Mouse (Mus musculus): ENCODE measurements at regions not wholly inside any gene's neighbourhood (a gene's known extent, or its start where the extent isn't known, plus 50 kb on each side); places are given as distances from the start of the nearest gene placed in this dataset.

DNA sequence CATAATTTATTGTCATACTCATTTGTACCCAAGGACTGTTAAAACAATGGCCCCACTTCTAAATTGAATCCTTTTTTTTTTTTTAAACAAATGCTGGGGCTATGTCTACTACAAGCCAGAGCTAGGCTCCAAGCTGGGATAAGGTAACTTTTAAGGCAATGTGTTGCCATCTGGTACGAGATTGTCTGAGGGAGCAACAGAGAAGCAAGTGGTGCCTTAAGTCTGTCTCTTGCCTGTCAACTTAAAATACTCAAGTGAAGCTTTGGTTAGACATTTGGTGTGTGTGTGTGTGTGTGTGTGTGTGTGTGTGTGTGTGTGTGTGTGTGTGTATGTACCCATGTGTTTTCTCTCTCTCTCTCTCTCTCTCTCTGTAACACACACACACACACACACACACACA lies 397.5 kb upstream of the Igfbp7 start:
- 97% methylated on average over 1 of the region's 1 CpGs for WGBS
- no peak for ATAC-seq (ENCODE audit: low FRiP score, low TSS enrichment)
- no peaks in the 10 kb centered on the region for H3K9me3 ChIP-seq (ENCODE audit: control insufficient read depth, low read length)
- no peak for DNase-seq
- H3K27ac ChIP-seq (replicated peaks; ENCODE audit: low read depth, low read length) = no peak overlapping the region
- H3K27me3 ChIP-seq (ENCODE audit: control insufficient read depth, insufficient read depth, low read length) = no peaks in the 10 kb centered on the region
- H3K4me1 ChIP-seq (ENCODE audit: control insufficient read depth, insufficient read depth, low read length) = peaks cover 13% of the 10 kb centered on the region; the same call in 1 of the 2 replicates
- no peak overlapping the region for H3K4me2 ChIP-seq (ENCODE audit: low read length)
- no peak overlapping the region for H3K4me3 ChIP-seq (replicated peaks; ENCODE audit: low read depth, low read length)
- no peaks in the 10 kb centered on the region for H3K36me3 ChIP-seq (ENCODE audit: control insufficient read depth, insufficient read depth, low read length)
- H3K9ac ChIP-seq (replicated peaks; ENCODE audit: low read length) = no peak overlapping the region

DNA sequence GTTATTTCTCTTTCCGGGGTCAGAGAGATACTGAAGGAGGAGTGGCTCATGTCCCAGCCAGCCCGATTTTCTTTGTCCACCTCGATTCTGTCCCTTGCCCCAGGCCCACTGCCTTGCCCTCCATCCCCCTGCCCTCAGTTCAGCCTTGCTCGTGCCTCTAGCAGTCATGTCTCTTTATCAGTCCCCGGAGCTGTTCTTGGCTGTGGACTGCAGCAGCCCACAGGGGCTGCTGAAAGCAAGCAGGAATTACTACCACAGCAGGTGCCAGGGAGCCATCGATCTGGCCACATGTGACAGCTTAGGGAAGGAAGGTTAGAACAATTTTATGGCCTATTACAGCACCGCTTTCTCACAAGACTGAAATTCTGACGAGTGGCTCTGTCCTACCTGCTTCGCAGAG lies 396.3 kb upstream of the Igfbp7 start:
- no peak for ATAC-seq (ENCODE audit: low FRiP score, low TSS enrichment)
- no peak overlapping the region for H3K4me2 ChIP-seq (ENCODE audit: low read length)
- H3K36me3 ChIP-seq (ENCODE audit: control insufficient read depth, insufficient read depth, low read length) = no peaks in the 10 kb centered on the region
- H3K4me1 ChIP-seq (ENCODE audit: control insufficient read depth, insufficient read depth, low read length) = peaks cover 15% of the 10 kb centered on the region; the same call in 1 of the 2 replicates
- WGBS = 53% methylated on average over 9 of the region's 9 CpGs
- H3K4me3 ChIP-seq (replicated peaks; ENCODE audit: low read depth, low read length) = no peak overlapping the region
- H3K27ac ChIP-seq (replicated peaks; ENCODE audit: low read depth, low read length) = peak overlapping the region; percentile 45
- DNase-seq = no peak
- H3K9ac ChIP-seq (replicated peaks; ENCODE audit: low read length) = no peak overlapping the region
- no peaks in the 10 kb centered on the region for H3K27me3 ChIP-seq (ENCODE audit: control insufficient read depth, insufficient read depth, low read length)
- H3K9me3 ChIP-seq (ENCODE audit: control insufficient read depth, low read length) = no peaks in the 10 kb centered on the region

DNA sequence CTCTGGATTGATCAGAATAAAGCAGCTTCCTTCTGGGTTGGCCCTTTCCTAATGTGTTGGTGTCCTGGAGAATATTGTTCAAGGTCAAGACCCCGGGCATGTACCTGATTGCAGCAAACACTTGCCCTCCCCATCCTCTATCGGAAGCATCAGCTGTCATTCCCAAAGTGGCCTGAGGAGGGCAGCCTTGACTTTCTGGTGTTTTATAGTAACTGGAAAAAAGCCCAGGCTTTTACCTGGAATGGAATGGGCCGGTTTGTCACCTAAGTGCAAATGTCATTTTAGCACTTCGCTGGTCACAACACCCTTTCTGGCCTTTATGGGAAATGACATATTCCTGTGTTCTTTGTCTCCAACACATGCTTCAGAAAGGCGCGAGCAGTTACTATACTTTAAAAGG lies 395.7 kb upstream of the Igfbp7 start:
- H3K4me3 ChIP-seq (replicated peaks; ENCODE audit: low read depth, low read length) = no peak overlapping the region
- no peaks in the 10 kb centered on the region for H3K27me3 ChIP-seq (ENCODE audit: control insufficient read depth, insufficient read depth, low read length)
- ATAC-seq (ENCODE audit: low FRiP score, low TSS enrichment) = no peak
- H3K4me2 ChIP-seq (ENCODE audit: low read length) = no peak overlapping the region
- no peak overlapping the region for H3K9ac ChIP-seq (replicated peaks; ENCODE audit: low read length)
- H3K36me3 ChIP-seq (ENCODE audit: control insufficient read depth, insufficient read depth, low read length) = no peaks in the 10 kb centered on the region
- peak; percentile 87 for DNase-seq
- WGBS = 57% methylated on average over 6 of the region's 6 CpGs
- H3K4me1 ChIP-seq (ENCODE audit: control insufficient read depth, insufficient read depth, low read length) = peaks cover 16% of the 10 kb centered on the region; the same call in 1 of the 2 replicates
- H3K27ac ChIP-seq (replicated peaks; ENCODE audit: low read depth, low read length) = 0 out of 2 replicates have a peak overlapping the region, but pooled peaks have one; percentile 45
- H3K9me3 ChIP-seq (ENCODE audit: control insufficient read depth, low read length) = no peaks in the 10 kb centered on the region

DNA sequence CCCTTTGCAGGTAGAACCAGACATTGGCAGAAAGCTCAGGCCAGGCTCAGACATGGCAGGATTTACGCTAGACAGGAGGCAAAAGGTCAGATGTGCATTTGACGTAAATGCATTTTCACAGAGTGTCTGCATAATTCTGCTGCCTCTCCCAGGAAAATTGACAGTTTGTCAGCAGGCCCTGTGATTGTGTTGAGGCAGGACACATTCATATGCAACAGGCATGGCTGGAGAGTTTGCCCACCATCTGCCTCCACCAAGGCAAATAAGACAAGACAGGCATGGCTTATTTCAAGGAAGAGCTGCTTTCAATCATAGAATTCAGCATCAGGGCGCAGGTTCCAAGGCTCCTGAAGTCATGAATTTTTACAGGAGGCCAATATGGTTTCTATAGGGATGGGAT lies 389.1 kb upstream of the Igfbp7 start:
- Histone ChIP-seq H3K9ac (replicated peaks; ENCODE audit: low read length) (no peak overlapping the region), H3K4me3 (replicated peaks; ENCODE audit: low read depth, low read length) (no peak overlapping the region), H3K4me1 (ENCODE audit: control insufficient read depth, insufficient read depth, low read length) (0 out of 2 replicates have a peak, but pooled peaks cover 2% of the 10 kb centered on the region), H3K4me2 (ENCODE audit: low read length) (no peak overlapping the region), H3K27me3 (ENCODE audit: control insufficient read depth, insufficient read depth, low read length) (no peaks in the 10 kb centered on the region), H3K36me3 (ENCODE audit: control insufficient read depth, insufficient read depth, low read length) (no peaks in the 10 kb centered on the region), H3K27ac (replicated peaks; ENCODE audit: low read depth, low read length) (no peak overlapping the region), H3K9me3 (ENCODE audit: control insufficient read depth, low read length) (no peaks in the 10 kb centered on the region)
- ATAC-seq (ENCODE audit: low FRiP score, low TSS enrichment) (no peak), DNase-seq (no peak)
- WGBS = 48% methylated on average over 3 of the region's 3 CpGs

DNA sequence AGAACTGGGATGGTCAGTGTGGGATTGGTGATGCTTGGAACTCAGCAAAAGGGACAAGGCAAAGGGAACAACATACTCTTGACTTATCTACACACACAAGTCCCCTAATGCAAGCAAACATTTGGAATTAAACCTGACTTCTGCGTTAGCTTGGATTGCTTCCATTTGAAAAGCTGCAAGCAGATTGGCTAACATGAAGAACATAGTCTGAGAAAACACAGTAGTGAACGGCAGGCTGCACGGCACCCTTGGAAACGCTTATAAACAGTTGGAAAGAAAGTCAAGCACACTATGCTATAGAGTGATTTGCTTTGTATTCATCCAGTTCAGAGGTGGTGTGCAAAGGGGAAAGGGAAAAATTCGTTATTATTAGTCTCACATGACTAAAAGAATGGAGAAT lies 387.9 kb upstream of the Igfbp7 start:
- no peaks in the 10 kb centered on the region for H3K36me3 ChIP-seq (ENCODE audit: control insufficient read depth, insufficient read depth, low read length)
- no peak overlapping the region for H3K4me3 ChIP-seq (replicated peaks; ENCODE audit: low read depth, low read length)
- H3K27me3 ChIP-seq (ENCODE audit: control insufficient read depth, insufficient read depth, low read length) = no peaks in the 10 kb centered on the region
- H3K27ac ChIP-seq (replicated peaks; ENCODE audit: low read depth, low read length) = no peak overlapping the region
- H3K9me3 ChIP-seq (ENCODE audit: control insufficient read depth, low read length) = no peaks in the 10 kb centered on the region
- WGBS = 78% methylated on average over 5 of the region's 5 CpGs
- ATAC-seq (ENCODE audit: low FRiP score, low TSS enrichment) (no peak), DNase-seq (no peak)
- H3K9ac ChIP-seq (replicated peaks; ENCODE audit: low read length) = no peak overlapping the region
- H3K4me2 ChIP-seq (ENCODE audit: low read length) = no peak overlapping the region
- 0 out of 2 replicates have a peak, but pooled peaks cover 2% of the 10 kb centered on the region for H3K4me1 ChIP-seq (ENCODE audit: control insufficient read depth, insufficient read depth, low read length)

DNA sequence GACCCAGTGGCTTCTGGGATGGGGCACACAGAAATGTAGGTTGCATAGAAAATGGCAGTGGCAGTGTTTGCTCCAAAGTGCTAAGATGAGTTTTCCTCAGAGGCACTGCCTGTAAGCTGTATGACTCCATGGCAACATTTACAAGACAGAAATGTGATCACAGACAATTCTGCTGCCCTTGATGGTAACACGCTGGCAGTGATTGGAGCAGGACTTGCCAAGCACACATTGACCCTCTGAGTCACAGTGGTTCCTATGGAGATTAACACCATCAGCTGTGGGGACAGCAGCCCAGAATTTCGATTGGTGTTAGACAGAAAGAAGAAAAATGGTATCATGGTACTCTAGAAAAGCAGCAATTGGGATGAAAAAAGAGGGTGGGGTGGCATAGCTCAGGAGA lies 376.1 kb upstream of the Igfbp7 start:
- Histone ChIP-seq H3K9me3 (ENCODE audit: control insufficient read depth, low read length) (no peaks in the 10 kb centered on the region), H3K27ac (replicated peaks; ENCODE audit: low read depth, low read length) (no peak overlapping the region), H3K4me3 (replicated peaks; ENCODE audit: low read depth, low read length) (no peak overlapping the region), H3K36me3 (ENCODE audit: control insufficient read depth, insufficient read depth, low read length) (no peaks in the 10 kb centered on the region), H3K27me3 (ENCODE audit: control insufficient read depth, insufficient read depth, low read length) (no peaks in the 10 kb centered on the region), H3K4me2 (ENCODE audit: low read length) (no peak overlapping the region), H3K4me1 (ENCODE audit: control insufficient read depth, insufficient read depth, low read length) (no peaks in the 10 kb centered on the region), H3K9ac (replicated peaks; ENCODE audit: low read length) (no peak overlapping the region)
- ATAC-seq (ENCODE audit: low FRiP score, low TSS enrichment) (no peak), DNase-seq (no peak)
- WGBS = 70% methylated on average over 2 of the region's 2 CpGs

DNA sequence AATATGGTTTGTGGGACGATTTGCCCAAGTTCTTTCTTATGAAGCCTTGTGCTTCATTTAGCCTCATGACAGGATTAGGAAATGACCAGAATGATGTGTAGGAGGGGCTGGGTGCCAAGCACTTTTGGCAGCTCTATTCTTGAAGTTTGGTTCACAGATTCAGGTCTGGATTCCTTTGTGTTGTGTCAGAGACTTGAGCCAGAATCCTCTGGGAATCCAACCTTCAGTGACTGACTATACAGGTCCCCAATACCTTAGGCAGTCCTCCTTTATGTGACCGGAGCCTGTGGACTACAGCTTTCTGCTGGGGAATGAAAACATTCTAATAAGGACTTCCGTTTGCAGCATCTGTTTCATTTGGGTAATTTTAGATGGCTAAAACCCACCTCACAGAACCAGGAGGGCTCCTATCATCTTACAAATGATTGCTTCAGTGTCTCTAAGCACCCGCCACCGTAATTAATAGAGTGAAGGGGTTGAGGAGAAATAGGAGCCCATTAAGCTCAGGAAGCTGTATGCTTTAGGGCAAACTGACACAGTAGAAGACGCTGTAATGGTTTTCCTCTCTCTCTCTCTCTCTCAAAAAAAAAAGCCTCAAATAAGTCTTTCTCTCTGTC lies 354.7 kb upstream of the Igfbp7 start:
- 74% methylated on average over 6 of the region's 6 CpGs for WGBS
- Histone ChIP-seq H3K36me3 (ENCODE audit: control insufficient read depth, insufficient read depth, low read length) (no peaks in the 10 kb centered on the region), H3K4me2 (ENCODE audit: low read length) (no peak overlapping the region), H3K4me1 (ENCODE audit: control insufficient read depth, insufficient read depth, low read length) (no peaks in the 10 kb centered on the region), H3K4me3 (replicated peaks; ENCODE audit: low read depth, low read length) (no peak overlapping the region), H3K9me3 (ENCODE audit: control insufficient read depth, low read length) (no peaks in the 10 kb centered on the region), H3K9ac (replicated peaks; ENCODE audit: low read length) (no peak overlapping the region), H3K27me3 (ENCODE audit: control insufficient read depth, insufficient read depth, low read length) (no peaks in the 10 kb centered on the region), H3K27ac (replicated peaks; ENCODE audit: low read depth, low read length) (no peak overlapping the region)
- DNase-seq (peak; percentile 20), ATAC-seq (ENCODE audit: low FRiP score, low TSS enrichment) (no peak)

DNA sequence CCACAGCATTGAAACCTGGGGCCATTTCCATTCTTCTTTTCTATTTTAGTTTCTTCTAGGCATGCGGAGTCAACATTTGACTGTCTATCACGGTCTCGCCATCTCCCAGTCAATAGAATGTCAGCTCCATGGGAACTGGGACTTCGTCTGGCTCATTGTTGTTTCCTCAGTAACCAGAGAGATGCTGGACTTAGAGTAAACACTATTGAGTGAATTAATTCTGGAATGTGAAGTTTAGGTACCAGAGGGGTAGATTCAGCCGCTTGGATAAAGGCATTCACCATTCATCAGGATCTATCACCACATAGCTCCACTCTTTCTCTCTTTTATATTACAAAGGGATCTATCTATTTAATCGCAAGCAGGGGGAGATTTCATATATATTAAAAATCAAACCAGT lies 354.2 kb upstream of the Igfbp7 start:
- H3K4me1 ChIP-seq (ENCODE audit: control insufficient read depth, insufficient read depth, low read length) = no peaks in the 10 kb centered on the region
- no peaks in the 10 kb centered on the region for H3K36me3 ChIP-seq (ENCODE audit: control insufficient read depth, insufficient read depth, low read length)
- H3K27ac ChIP-seq (replicated peaks; ENCODE audit: low read depth, low read length) = no peak overlapping the region
- no peak overlapping the region for H3K4me3 ChIP-seq (replicated peaks; ENCODE audit: low read depth, low read length)
- no peak overlapping the region for H3K9ac ChIP-seq (replicated peaks; ENCODE audit: low read length)
- H3K27me3 ChIP-seq (ENCODE audit: control insufficient read depth, insufficient read depth, low read length) = no peaks in the 10 kb centered on the region
- 75% methylated on average over 6 of the region's 6 CpGs for WGBS
- H3K9me3 ChIP-seq (ENCODE audit: control insufficient read depth, low read length) = no peaks in the 10 kb centered on the region
- no peak for ATAC-seq (ENCODE audit: low FRiP score, low TSS enrichment)
- DNase-seq = no peak
- H3K4me2 ChIP-seq (ENCODE audit: low read length) = no peak overlapping the region

DNA sequence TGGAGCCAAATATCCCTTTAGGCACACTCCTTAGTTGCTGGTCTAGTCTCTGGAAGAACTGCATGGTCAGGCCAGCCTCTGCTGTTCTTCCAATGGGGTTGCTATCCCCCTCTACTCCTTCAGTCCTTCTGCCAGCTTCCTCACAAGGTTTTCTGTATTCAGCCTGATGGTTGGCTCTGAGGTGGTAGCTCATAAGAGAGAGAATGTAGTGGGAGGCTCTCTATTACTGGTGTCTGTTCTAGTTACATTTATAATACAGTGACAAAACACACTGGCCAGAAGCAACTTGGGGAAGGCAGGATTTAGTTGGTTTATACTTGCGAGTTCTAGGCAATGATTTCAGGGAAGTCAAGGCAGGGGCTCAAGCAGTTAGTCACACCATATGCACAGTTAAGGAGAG lies 341.1 kb upstream of the Igfbp7 start:
- Histone ChIP-seq H3K4me1 (ENCODE audit: control insufficient read depth, insufficient read depth, low read length) (0 out of 2 replicates have a peak, but pooled peaks cover under 1% of the 10 kb centered on the region), H3K36me3 (ENCODE audit: control insufficient read depth, insufficient read depth, low read length) (no peaks in the 10 kb centered on the region), H3K4me2 (ENCODE audit: low read length) (no peak overlapping the region), H3K9ac (replicated peaks; ENCODE audit: low read length) (no peak overlapping the region), H3K27ac (replicated peaks; ENCODE audit: low read depth, low read length) (no peak overlapping the region), H3K4me3 (replicated peaks; ENCODE audit: low read depth, low read length) (no peak overlapping the region), H3K27me3 (ENCODE audit: control insufficient read depth, insufficient read depth, low read length) (no peaks in the 10 kb centered on the region), H3K9me3 (ENCODE audit: control insufficient read depth, low read length) (no peaks in the 10 kb centered on the region)
- WGBS = 88% methylated on average over 1 of the region's 1 CpGs
- DNase-seq (no peak), ATAC-seq (ENCODE audit: low FRiP score, low TSS enrichment) (no peak)
